Mouse (Mus musculus) lung, postnatal 0 days (tissue): ENCODE data around the gene Lclat1. TPM values are rescaled to one million over a fixed set of nuclear protein-coding genes. Genes with fewer than 3 reads are reported as not detected.

Experiments used
- ATAC-seq: fragments of 200-750 bp; cut with Nextera tagmentation; 2 replicates; pipeline ENCODE4 v1.8.0; 2017; ENCODE audit warnings: moderate library complexity
- DNase-seq: peaks from one replicate; pipeline ENCODE4 v3.0.0-alpha.2; 2016; ENCODE audit warnings: low spot score
- H3K27ac ChIP-seq: fragments of 300-500 bp; sonication (generic); 2 replicates; pipeline ENCODE4 v1.5.1; 2014; ENCODE audit warnings: antibody characterized with exemption, mild to moderate bottlenecking, low read length, mixed read lengths
- H3K27me3 ChIP-seq: fragments of 300-500 bp; sonication (generic); replicated peaks from 2 replicates; pipeline ENCODE4 v1.6.1; 2014; ENCODE audit warnings: low read length, mixed read lengths; ENCODE audit not compliant: insufficient read depth
- H3K36me3 ChIP-seq: fragments of 300-500 bp; sonication (generic); 2 replicates; pipeline ENCODE4 v1.6.1; 2014; ENCODE audit warnings: low read length, mixed read lengths; ENCODE audit not compliant: insufficient read depth
- H3K4me1 ChIP-seq: fragments of 300-500 bp; sonication (generic); 2 replicates; pipeline ENCODE4 v1.6.1; 2014; ENCODE audit warnings: antibody characterized with exemption, low read depth, low read length, mixed read lengths; ENCODE audit not compliant: insufficient read depth
- H3K4me2 ChIP-seq: fragments of 300-500 bp; sonication (generic); replicated peaks from 2 replicates; pipeline ENCODE4 v1.6.1; 2014; ENCODE audit warnings: low read depth, mild to moderate bottlenecking, low read length, moderate library complexity, mixed read lengths
- H3K4me3 ChIP-seq: fragments of 300-500 bp; sonication (generic); 2 replicates; pipeline ENCODE4 v1.5.1; 2014; ENCODE audit warnings: low read depth, low read length
- H3K9ac ChIP-seq: fragments of 300-500 bp; sonication (generic); replicated peaks from 2 replicates; pipeline ENCODE4 v1.6.1; 2014; ENCODE audit warnings: low read depth, mild to moderate bottlenecking
- H3K9me3 ChIP-seq: fragments of 300-500 bp; sonication (generic); 2 replicates; pipeline ENCODE4 v1.6.1; 2016; ENCODE audit warnings: low read length, mixed read lengths
- CTCF ChIP-seq: IDR thresholded peaks from 2 replicates; pipeline ENCODE4 v1.5.1; 2016; ENCODE audit warnings: antibody characterized with exemption, mild to moderate bottlenecking
- EP300 ChIP-seq: IDR thresholded peaks from 2 replicates; pipeline ENCODE4 v1.6.1; 2016; ENCODE audit warnings: antibody characterized with exemption, mild to moderate bottlenecking, control low read depth
- WGBS: fragments of 180-500 bp; shearing (Covaris S2); extraction: QIAGEN DNeasy Blood & Tissue Kit; methylation state at CpG from one replicate; pipeline ENCODE4 v1.1.7; 2014; 5-methylcytosine and 5-hydroxymethylcytosine counted together
- polyA plus RNA-seq: library from polyadenylated mRNA; unstranded; fragments of >200 nt; fragmentation: Nextera tagmentation; extraction: Ambion mirVana; gene quantifications from 2 replicates; pipeline ENCODE4 v1.2.1, GENCODE M21; 2015

The Lclat1 gene
- polyA plus RNA-seq, 1 experiment from 2014 or later = 10.2 TPM

GRCm38 (mm10) chr17:73063781-73064180, 44.0 kb upstream of the Lclat1 start:
- no peak overlapping the region for H3K27ac ChIP-seq
- ATAC-seq = no peak
- WGBS = 61% methylated on average over 1 of the region's 1 CpGs

DNA sequence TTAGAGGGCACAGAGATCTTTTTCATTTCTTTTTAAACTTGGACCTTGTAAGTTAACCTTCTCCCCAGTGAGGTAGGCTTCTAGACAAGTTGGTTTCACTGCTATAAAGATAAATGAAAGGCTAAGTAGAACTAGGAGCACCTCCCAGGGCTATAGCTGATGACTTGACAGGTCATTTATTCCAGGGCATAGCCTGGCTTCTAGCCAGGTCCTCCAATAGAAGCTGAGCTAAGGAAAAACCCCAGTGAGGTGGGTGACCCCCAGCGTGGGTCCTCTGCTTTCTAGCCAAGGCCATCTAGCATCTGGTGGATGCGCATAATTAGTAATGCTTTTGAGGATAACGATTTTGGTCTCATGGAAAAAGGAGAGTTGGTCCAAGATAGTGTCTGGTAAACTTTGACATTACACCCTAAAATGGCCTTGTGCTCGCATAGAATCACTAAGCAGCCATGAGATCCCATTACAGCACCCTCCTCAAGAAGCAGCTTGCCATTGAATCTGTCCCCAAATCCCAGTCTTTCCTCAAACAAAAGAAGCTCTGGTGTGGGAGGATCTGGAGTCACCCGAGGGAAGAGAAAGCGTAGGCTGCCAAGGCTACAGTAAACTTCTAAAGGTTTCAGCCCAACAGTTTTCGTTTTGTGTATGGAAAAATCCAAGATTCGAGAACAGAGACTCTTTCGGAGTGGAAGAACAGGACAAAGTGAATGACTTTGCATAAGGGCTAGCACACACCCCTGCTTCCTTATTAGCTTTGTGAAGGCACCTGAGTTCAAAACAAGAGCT, 41.2 kb upstream of the Lclat1 start:
- Histone ChIP-seq H3K36me3 (no peaks in the 10 kb centered on the region), H3K4me1 (peaks cover 6% of the 10 kb centered on the region; the same call in 1 of the 2 replicates), H3K4me2 (no peak overlapping the region), H3K4me3 (no peak overlapping the region), H3K9ac (no peak overlapping the region), H3K27me3 (no peaks in the 10 kb centered on the region), H3K27ac (0 out of 2 replicates have a peak overlapping the region, but pooled peaks have one; percentile 55), H3K9me3 (no peaks in the 10 kb centered on the region)
- ATAC-seq (no peak), DNase-seq (no peak)
- WGBS = 72% methylated on average over 9 of the region's 9 CpGs
- TF ChIP-seq CTCF (no peak), EP300 (no peak)

More at GRCm38 (mm10) chr17:73063781-73064180, 44.0 kb upstream of the Lclat1 start:
- Histone ChIP-seq H3K4me3 (no peak overlapping the region), H3K36me3 (no peaks in the 10 kb centered on the region), H3K9ac (no peak overlapping the region), H3K4me1 (no peaks in the 10 kb centered on the region; the same call in 1 of the 2 replicates), H3K27me3 (no peaks in the 10 kb centered on the region), H3K4me2 (no peak overlapping the region), H3K9me3 (no peaks in the 10 kb centered on the region)
- TF ChIP-seq CTCF (no peak), EP300 (no peak)
- peak; percentile 19 for DNase-seq

DNA sequence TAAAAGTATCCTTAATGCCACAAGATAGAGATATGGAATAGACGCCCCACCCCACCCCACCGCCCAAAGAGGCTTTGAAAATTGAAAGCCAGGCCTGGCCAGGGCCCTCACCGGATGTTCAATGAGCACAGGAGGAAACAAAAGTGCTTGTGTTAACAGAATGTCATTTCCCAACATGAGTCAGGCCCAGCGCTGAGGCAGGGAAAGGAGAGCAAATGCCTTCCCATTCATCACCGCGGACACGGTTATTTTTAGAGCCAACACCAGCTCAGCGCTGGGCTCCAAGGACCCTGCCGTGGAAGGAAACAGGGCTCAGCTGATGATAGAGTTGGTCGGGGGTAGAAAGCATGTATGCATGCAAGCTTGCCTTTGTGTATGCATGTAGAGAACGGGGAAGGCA, 40.4 kb upstream of the Lclat1 start:
- ATAC-seq (peak; percentile 30), DNase-seq (peak; percentile 78)
- Histone ChIP-seq H3K9ac (no peak overlapping the region), H3K4me1 (peaks cover 6% of the 10 kb centered on the region; the same call in 1 of the 2 replicates), H3K4me3 (no peak overlapping the region), H3K4me2 (peak overlapping the region; percentile 2; the same call in 1 of the 2 replicates), H3K9me3 (no peaks in the 10 kb centered on the region), H3K36me3 (no peaks in the 10 kb centered on the region), H3K27me3 (no peaks in the 10 kb centered on the region), H3K27ac (peak overlapping the region; percentile 55; the same call in 1 of the 2 replicates)
- 28% methylated on average over 11 of the region's 11 CpGs for WGBS
- TF ChIP-seq EP300 (no peak), CTCF (no peak)

DNA sequence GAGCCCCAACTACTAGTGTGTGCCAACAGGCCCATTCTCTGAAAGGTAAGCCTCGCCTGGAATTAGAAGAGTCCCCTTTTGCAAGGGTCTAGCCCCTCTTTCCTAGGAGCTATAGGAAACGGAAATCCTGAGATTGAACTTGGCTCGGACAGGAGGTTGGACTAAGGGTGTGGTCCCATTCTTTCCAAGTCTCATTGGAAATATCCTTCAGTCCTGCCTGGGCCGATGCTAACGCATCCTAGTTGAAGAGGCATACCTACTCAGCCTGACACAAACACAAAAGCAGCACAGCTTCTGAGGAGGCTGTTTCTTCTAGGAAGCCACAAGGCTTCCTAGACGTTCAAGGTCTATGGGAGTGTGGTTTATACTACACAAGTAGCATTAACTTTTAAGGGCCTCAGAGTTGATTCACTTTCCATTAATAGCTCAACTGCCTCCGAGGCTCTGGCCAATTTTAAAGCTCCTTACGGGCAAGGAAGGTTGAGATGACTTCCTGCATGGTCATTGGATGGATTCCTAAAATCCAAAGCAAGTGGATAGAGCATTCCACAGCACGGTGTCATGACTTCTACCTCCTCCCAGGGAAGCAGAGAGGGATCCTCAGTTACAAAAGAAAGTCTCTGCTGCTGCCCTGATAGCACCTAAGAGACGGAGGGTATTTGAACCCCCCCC, 39.3 kb upstream of the Lclat1 start:
- Histone ChIP-seq H3K4me2 (no peak overlapping the region; the same call in 1 of the 2 replicates), H3K9me3 (no peaks in the 10 kb centered on the region), H3K4me1 (peaks cover 6% of the 10 kb centered on the region; the same call in 1 of the 2 replicates), H3K36me3 (no peaks in the 10 kb centered on the region), H3K27me3 (no peaks in the 10 kb centered on the region), H3K27ac (peak overlapping the region; percentile 55), H3K4me3 (no peak overlapping the region), H3K9ac (no peak overlapping the region)
- WGBS = 55% methylated on average over 10 of the region's 10 CpGs
- DNase-seq (peak; percentile 21), ATAC-seq (no peak)
- TF ChIP-seq CTCF = no peak
- no peak for TF ChIP-seq EP300

GRCm38 (mm10) chr17:73070466-73070865, 37.3 kb upstream of the Lclat1 start:
- Histone ChIP-seq H3K27me3 (no peaks in the 10 kb centered on the region), H3K4me2 (no peak overlapping the region), H3K4me3 (no peak overlapping the region), H3K9me3 (no peaks in the 10 kb centered on the region), H3K4me1 (peaks cover 6% of the 10 kb centered on the region; the same call in 1 of the 2 replicates), H3K9ac (no peak overlapping the region), H3K27ac (peak overlapping the region; percentile 78), H3K36me3 (no peaks in the 10 kb centered on the region)
- DNase-seq (no peak), ATAC-seq (no peak)
- TF ChIP-seq CTCF = no peak
- no peak for TF ChIP-seq EP300
- 55% methylated on average over 2 of the region's 2 CpGs for WGBS

DNA sequence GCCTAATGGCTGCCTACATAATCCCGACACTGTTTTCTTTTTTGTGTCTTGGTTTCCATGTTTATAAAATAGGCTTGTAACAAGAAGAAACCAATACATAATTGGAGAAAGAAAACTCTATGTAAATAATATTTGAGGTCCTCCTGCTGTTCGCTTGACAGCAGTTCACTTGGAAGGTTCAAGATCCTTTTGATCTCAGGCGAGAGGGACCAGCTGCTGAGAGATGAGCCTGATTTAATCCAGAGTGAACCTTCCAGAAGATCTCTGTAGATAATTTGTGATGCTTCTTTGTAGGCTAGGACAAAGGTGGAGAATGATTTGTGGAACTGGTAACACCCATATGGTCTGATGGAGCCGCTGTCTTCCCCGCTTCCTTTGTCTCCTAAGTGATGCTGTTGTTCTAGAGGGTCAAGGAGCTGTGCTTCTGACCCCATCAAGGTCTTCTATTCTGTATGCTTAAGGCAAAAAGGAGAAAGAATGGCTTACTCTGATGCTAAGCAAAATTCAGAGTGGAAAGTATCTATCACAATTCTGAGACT, 36.0 kb upstream of the Lclat1 start:
- Histone ChIP-seq H3K9ac (no peak overlapping the region), H3K27me3 (no peaks in the 10 kb centered on the region), H3K36me3 (no peaks in the 10 kb centered on the region), H3K27ac (peak overlapping the region; percentile 78), H3K4me1 (peaks cover 6% of the 10 kb centered on the region; the same call in 1 of the 2 replicates), H3K4me3 (no peak overlapping the region), H3K9me3 (no peaks in the 10 kb centered on the region), H3K4me2 (no peak overlapping the region)
- peak; percentile 82 for TF ChIP-seq EP300
- TF ChIP-seq CTCF = no peak
- 60% methylated on average over 5 of the region's 5 CpGs for WGBS
- ATAC-seq = peak; percentile 54
- peak; percentile 85 for DNase-seq
